In the genomic region with DNA sequence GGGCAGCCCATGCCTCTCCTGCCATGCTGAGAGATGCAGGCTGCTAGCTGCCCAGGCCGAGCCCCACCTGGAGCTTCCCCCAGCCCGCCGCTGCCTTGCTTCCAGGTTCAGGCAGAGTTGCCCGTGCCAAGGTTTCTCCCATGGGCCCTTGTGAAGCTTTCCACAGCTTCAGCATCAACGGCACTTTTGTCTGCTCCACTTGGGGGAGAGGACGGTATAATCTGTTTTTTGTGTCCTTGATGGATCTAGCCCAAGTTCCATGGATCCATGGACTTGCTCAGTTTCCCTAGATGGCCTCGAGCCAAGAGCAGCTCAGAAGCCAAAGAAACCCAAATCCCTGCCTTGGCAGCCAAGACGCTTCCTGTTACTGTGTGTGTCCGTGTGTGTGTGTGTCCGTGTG, we compare ENCODE assay signal across 11 mouse cellular contexts. TPM values are rescaled to one million over a fixed set of nuclear protein-coding genes. Genes with fewer than 3 reads are reported as not detected.
DNase-seq lines count a peak whose midpoint lies in the region.
"Had no signal": no experiment of that assay in that cellular context is flagged by ENCODE, and none has a peak within 500 bp of the region (broad histone marks: within the 10 kb centered on the region; RNA-seq: fewer than 3 reads in every experiment).

No protein-coding gene starts in this region.

- intact Hi-C loops in heart, postnatal 36 days (cut with DNase I): loop anchor here (2.0 to 10.0 kb wide), 4 partner anchors 62 to 472 kb away; no protein-coding TSS in a partner anchor

- peak; percentile 29 to 35 for DNase-seq in cerebellum, postnatal 25 days
- DNase-seq in cerebellum, adult 8-10 months: no peak
- DNase-seq in kidney, postnatal 14 days: peak; percentile 34
- no peak for DNase-seq in kidney, adult 8-10 months
- peak; percentile 38 for DNase-seq in NIH3T3 (ENCODE audit: low read depth)
- DNase-seq in heart, postnatal 36 days: peak; percentile 7 to 22
- no peak for DNase-seq in spleen, postnatal 14 days (ENCODE audit: low spot score in 2 of 2)
- no peak for DNase-seq in Muller cell, postnatal 12 days (ENCODE audit: inconsistent ontology term)
- DNase-seq: gastrocnemius, postnatal 36 days; right cerebral cortex, adult 18-20 months; thymus, adult 2 months had no signal

RNA-seq across cellular contexts. Expression of a gene that starts 33.8 kb away (rescaled TPM):
- total RNA-seq in heart, postnatal 36 days (2021): 10 to 100 TPM; 89.6 to 92.4 TPM

RNA-seq across cellular contexts. Expression of a gene that starts 34.7 kb away (rescaled TPM):
- 10 to 100 TPM; 24.4 to 27.7 TPM for total RNA-seq in heart, postnatal 36 days (2021)

RNA-seq across cellular contexts. Expression of a gene that starts 42.5 kb away (rescaled TPM):
- total RNA-seq in heart, postnatal 36 days (2021): 10 to 100 TPM; 60.7 to 68.4 TPM

Comparison
In these comparisons a context has a peak if more than half of its experiments do, and no peak if none do; other contexts are left out.
1. DNase-seq: peak in cerebellum, postnatal 25 days (2 of 2), kidney, postnatal 14 days (single experiment), NIH3T3 (single experiment) and heart, postnatal 36 days (2 of 2); none in cerebellum, adult 8-10 months (single experiment), kidney, adult 8-10 months (0 of 2), spleen, postnatal 14 days (0 of 2) and Muller cell, postnatal 12 days (single experiment).